Mouse (Mus musculus): Measurements from ENCODE around the gene Gng3. TPM values are rescaled to one million over a fixed set of nuclear protein-coding genes. Genes with fewer than 3 reads are reported as not detected.
"Not testable (repeated sequence)": the region's sequence is repeated elsewhere in the genome, so short reads cannot be mapped to it uniquely, and the experiment has no call there.

Gene Gng3
- not detected for total RNA-seq (2021)

DNA sequence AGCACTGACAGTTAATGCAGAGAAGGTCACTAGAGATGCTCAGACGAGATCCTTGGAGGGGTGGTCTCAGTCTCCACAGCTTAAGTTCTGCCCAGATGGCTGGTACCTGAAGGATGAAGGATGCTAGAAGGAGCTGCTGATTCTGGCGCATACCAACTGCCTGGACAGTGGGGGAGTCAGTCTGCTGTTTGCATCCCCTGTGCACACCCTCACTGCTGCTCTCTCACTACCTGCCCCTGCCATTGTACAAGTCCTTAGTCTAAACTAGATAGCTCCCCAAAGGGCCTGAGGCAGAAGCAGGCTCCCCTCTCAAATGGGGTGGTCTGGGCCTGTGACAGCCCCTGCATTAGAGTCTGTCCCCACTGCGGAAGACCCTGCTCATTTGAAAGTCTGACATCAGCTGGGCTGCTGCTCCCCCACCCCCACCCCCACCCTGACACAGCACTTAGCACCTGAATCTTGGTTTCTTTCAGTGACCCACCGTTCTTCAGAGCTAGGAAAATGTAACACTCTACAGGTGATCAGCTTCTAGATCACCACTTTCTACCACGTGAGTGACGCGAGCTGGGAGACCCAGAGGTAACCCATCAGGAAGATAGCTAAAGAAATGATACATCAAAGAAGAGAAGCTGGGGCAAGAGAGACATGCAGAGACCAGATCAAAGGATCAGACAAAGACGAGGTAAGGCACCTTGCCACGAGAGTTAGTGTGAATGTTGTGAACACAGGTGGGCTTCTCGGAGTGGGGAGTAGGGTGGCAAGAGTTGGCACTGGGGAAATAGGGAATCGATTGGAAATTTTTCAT is at the start of gene Gng3:
Gng3 (minus strand) TSS at position 92 of the 805 bp plus-strand sequence.
- intact Hi-C loops (cut with DNase I) = no loop called here

GRCm38 (mm10) chr19:8887585-8888463 is 48.8 kb upstream of the Gng3 start:
- intact Hi-C loops (cut with DNase I) = no loop called here
- no peak for DNase-seq

More for the DNA sequence above, at the start of gene Gng3:
- no peak for DNase-seq

DNA sequence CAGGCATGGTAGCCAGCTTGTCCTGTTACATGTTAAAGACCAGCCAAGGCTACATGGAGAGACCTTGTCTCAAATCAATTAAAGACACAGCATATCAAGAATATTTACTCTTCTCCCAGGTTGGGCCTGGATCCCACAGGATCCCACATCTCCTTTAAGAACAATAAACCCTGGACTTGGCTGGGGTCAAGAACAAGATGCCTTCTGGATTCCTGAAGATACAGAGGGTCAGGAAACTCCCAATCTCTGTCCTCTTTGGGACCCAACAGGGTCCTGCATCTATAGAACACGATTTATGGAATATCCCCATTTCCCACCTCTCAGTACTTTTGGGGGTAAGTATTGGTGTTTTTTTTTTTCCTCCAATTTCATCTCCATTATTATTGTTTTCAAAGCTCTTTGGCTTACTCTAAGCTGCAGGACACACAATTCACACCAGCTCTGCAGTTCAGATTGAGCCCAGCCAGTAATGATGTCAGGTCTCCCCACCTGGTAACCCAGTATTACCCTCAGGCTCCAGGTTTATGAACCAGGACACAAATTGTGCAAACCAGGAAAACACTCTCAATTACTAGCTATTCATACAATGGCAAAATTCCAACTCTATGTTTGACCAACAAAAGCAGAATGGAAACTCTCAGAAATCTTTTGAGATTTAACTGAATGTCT is 48.1 kb upstream of the Gng3 start:
- DNase-seq = no peak
- intact Hi-C loops (cut with DNase I) = no loop called here

DNA sequence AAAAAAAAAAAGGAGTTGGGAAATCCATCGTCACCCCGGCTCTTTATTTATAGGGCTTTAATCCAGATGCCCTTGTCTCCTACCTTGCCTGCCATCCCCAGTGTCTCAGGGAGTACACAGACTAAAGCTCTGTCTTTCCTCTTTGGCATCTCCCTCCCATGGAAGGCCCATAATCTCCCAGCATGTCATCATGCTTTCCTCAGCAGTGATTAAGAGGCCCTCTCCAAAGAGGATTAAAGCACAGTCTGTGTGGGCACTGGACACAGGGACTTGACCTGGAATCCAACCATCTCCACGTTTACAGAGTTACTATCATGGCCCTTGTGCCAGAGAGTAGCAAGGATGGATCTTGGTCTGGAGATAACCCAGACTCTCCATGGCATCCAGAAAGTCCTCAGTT is 44.6 kb upstream of the Gng3 start, which contains the start of the genes Lbhd1 and Gm49403:
Lbhd1 (plus strand) TSS at position 117 of the 400 bp plus-strand sequence.
Gm49403 (plus strand) TSS at position 315 of the 400 bp plus-strand sequence.
- intact Hi-C loops (cut with DNase I) = no loop called here
- no peak for DNase-seq

- intact Hi-C loops (cut with DNase I) = no loop called here
- DNase-seq = no peak
Observed at GRCm38 (mm10) chr19:8881034-8881392, 42.0 kb upstream of the Gng3 start.

GRCm38 (mm10) chr19:8880311-8881033 is 41.5 kb upstream of the Gng3 start, which contains the start of gene Uqcc3:
Gene Uqcc3, minus strand, starts transcription at chr19:8880923.
- DNase-seq = peak; percentile 92 to 94
- intact Hi-C loops (cut with DNase I) = no loop called here

GRCm38 (mm10) chr19:8875031-8875430 is 36.0 kb upstream of the Gng3 start:
- intact Hi-C loops (cut with DNase I) = no loop called here

DNA sequence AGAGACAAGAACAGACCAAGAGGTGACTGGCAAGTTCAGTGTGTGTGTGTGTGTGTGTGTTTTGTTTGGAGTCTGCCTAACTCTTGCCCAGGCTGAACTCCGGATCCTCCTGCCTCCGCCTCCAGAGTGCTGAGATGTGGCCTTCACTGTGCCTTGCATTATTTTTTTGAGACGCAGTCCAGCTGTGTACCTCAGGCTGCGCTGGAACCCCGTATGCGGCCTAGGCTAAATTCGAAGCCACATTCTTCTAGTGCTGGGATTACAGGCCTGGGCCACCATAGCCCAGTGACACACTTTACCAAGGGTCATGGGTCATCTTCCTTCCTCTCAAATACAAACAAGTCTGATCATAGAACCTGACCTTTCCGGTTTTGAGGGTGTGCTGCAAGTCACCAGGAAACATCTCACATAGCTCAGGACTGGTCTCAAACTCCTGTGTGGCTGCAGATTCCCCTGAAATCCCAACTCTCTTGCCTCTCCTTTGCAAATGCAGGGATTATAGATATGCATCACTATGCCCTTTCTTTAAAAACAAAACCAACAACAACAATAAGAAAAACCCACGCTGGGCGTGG is 33.4 kb upstream of the Gng3 start:
- no peak for DNase-seq
- intact Hi-C loops (cut with DNase I) = no loop called here

More at GRCm38 (mm10) chr19:8875031-8875430, 36.0 kb upstream of the Gng3 start:
- no peak for DNase-seq

- intact Hi-C loops (cut with DNase I) = no loop called here
- DNase-seq = peak; percentile 99
Observed at GRCm38 (mm10) chr19:8871267-8872186, 32.5 kb upstream of the Gng3 start, which contains the start of gene Ubxn1. Gene Ubxn1, plus strand, starts transcription at chr19:8871496.

DNA sequence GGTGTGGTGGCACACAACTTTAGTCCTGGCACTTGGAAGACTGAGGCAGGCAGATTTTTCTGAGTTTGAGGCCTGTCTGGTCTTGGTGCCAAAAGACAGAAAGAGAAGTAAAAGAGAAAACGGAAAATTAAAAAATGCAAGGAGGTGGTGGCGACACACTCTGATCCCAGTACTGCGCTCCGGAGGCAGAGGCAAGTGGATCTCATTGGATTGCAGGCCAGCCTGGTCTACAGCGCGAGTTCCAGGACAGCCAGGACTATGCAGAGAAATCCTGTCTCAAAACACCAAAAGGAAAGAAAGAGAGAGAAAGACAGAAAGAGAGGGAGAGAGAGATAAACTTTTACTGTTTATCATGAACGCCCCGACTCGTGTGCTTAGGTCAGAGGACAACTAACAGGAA is 31.8 kb upstream of the Gng3 start:
- intact Hi-C loops (cut with DNase I) = no loop called here
- DNase-seq = no peak

DNA sequence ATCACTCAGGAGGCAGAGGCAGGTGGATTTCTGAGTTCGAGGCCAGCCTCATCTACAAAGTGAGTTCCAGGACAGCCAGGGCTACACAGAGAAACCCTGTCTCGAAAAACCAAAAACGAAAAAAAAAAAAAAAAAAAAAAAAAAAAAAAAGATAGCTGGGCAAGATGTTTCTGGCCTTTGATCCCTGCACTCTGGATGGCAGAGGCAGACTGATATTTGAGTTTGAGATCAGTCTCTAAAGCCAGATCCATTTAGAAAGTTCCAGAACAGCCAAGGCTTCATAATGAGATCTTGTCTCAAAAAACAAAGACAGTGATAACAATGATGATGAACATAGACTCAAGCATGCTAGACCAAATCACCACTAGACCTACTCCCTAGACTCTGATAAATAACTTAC is 31.4 kb upstream of the Gng3 start:
- DNase-seq; intact Hi-C loops (cut with DNase I): not testable (repeated sequence)

DNA sequence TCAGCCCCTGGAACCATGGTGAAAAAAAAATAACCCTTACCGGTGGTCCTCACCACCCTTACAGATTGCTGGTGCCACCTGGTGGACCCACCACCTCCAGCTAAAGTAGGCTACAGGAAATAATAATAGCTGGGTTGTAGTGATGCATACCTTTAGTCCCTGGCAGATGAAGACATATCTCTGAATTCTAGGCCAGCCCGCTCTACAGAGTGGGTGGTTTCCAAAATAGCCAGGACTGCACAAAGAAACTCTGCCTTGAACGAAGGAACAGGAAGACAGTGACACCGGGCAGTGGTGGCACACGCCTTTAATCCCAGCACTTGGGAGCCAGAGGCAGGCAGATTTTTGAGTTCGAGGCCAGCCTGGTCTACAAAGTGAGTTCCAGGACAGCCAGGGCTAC is 25.3 kb upstream of the Gng3 start:
- DNase-seq = no peak
- intact Hi-C loops (cut with DNase I) = no loop called here

DNA sequence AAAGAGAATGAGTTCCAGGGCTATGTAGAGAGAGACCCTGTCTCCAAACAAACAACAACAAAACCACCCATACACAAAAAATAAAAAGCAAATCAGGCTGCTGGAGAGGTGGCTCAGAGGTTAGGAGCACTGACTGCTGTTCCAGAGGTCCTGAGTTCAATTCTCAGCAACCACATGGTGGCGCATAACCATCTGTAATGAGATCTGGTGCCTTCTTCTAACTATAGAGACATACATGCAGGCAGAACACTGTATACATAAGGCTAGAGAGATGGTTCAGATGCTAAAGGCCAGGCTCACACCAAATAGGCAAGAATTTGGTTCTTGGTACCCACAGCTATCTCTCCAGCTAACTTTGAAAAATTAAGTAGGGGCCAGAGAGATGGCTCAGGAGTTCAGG is 20.0 kb upstream of the Gng3 start:
- intact Hi-C loops (cut with DNase I) = loop anchor here (2.0 kb wide), 1 partner anchor 252 kb away; no protein-coding TSS in a partner anchor
- no peak for DNase-seq

DNA sequence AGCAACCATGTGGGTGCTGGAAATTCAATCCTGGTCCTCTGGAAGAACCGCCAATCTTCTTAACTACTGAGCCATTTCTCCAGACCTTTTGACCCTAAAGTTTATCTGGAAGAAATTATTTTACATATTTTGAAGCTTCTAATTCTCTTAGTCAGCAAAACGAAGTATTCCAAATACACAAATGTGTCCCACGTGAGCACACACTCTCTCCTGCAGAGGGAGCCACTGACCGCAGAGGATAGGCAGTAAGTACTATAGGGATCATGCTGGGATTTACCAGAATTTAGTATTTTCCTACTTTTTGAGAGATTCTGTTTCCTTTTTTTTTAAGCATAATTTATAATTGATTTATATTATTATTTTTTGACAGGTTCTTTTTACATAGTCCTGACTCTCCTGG is 18.7 kb upstream of the Gng3 start:
- intact Hi-C loops (cut with DNase I) = loop anchor here (2.0 kb wide), 1 partner anchor 253 kb away; no protein-coding TSS in a partner anchor
- peak; percentile 50 to 69 for DNase-seq

GRCm38 (mm10) chr19:8853117-8853516 is 14.1 kb upstream of the Gng3 start:
- no peak for DNase-seq
- intact Hi-C loops (cut with DNase I) = no loop called here

DNA sequence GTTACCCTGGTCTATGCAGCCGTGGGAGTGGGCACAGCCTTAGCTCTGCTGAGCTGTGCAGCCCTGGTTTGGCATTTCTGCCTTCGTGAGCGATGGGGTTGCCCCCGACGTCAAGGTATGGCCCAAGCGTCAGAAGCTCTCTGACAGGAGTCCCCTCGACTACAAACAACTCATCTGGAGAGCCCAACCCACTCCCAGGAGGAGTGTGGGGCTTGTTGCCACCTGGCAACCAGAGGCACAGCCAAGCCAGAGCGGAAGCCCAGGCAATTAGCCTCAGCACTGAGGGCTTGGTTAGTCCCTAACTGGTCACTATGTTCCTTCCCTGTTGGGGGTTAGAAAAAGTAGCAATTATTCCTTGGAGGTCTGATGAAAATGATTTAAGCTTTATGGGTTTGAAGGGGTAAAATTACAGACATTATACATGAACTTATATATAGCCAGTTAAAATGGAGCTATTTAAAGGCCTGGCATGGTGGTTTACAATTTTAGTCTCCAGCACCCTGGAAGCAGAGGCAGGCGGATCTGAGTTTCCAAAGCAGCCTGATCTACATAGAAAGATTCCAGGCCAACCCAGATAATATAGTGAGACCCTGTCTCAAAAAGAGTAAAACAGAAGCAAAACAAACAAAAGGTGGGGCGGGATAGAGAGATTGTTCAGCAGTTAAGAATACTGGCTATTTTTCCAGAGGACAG is 13.4 kb upstream of the Gng3 start:
- intact Hi-C loops (cut with DNase I) = no loop called here
- no peak for DNase-seq

GRCm38 (mm10) chr19:8851639-8852038 is 12.6 kb upstream of the Gng3 start:
- intact Hi-C loops (cut with DNase I) = no loop called here
- DNase-seq = no peak

DNA sequence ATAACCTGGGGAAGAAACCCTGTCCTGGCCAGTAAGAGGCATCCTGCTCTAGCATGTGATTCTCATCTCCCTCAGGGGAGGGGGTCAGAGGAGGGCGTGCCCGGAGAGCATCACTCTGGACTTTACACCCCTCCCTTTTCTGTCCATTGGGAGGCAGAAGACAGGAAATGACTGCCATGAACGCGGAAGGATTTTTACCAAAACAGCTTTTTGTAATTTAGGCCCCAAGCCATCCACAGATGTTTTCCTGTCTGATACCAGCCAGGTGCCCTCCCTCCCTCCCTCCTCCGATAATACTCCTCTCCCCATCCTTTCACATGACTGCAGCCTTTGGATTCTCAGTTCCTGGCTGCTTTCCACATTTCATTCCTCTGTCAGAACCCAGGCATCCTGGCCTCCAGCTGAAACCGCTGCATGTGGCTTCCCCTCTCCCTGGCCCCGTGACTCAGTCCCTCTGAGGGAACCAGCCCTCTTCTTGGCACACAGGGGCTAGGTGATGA is 11.5 kb upstream of the Gng3 start, which contains the start of gene Lrrn4cl:
Lrrn4cl (plus strand) TSS at position 367 of the 500 bp plus-strand sequence.
- peak; percentile 47 to 67 for DNase-seq
- intact Hi-C loops (cut with DNase I) = no loop called here
